Mouse (Mus musculus) midbrain, embryonic 11.5 days (tissue): ENCODE data around the gene Gm17349. TPM values are rescaled to one million over a fixed set of nuclear protein-coding genes. Genes with fewer than 3 reads are reported as not detected.
"Not testable (repeated sequence)": the region's sequence is repeated elsewhere in the genome, so short reads cannot be mapped to it uniquely, and the experiment has no call there.

Experiments
- ATAC-seq: fragments of 200-750 bp; cut with Nextera tagmentation; 2 replicates; pipeline ENCODE4 v1.8.0; 2017; ENCODE audit warnings: moderate TSS enrichment, moderate library complexity; ENCODE audit not compliant: low FRiP score
- DNase-seq: peaks from one replicate; pipeline ENCODE4 v3.0.0; 2015; ENCODE audit warnings: low spot score; ENCODE audit errors: missing footprints
- H3K27ac ChIP-seq: fragments of 300-500 bp; sonication (generic); 2 replicates; pipeline ENCODE4 v1.5.1; 2014; ENCODE audit warnings: low read depth, low read length
- H3K27me3 ChIP-seq: fragments of 300-500 bp; sonication (generic); 2 replicates; pipeline ENCODE4 v1.6.1; 2014; ENCODE audit warnings: mild to moderate bottlenecking, low read length, moderate library complexity, mixed read lengths; ENCODE audit not compliant: control insufficient read depth, insufficient read depth
- H3K36me3 ChIP-seq: fragments of 300-500 bp; sonication (generic); 2 replicates; pipeline ENCODE4 v1.6.1; 2014; ENCODE audit warnings: mild to moderate bottlenecking, low read length, moderate library complexity, mixed read lengths; ENCODE audit not compliant: control insufficient read depth, insufficient read depth
- H3K4me1 ChIP-seq: fragments of 300-500 bp; sonication (generic); 2 replicates; pipeline ENCODE4 v1.6.1; 2014; ENCODE audit warnings: low read length; ENCODE audit not compliant: control insufficient read depth, insufficient read depth
- H3K4me2 ChIP-seq: fragments of 300-500 bp; sonication (generic); 2 replicates; pipeline ENCODE4 v1.6.1; 2014; ENCODE audit warnings: mild to moderate bottlenecking, moderate library complexity
- H3K4me3 ChIP-seq: fragments of 300-500 bp; sonication (generic); 2 replicates; pipeline ENCODE4 v1.5.1; 2014; ENCODE audit warnings: low read depth, low read length
- H3K9ac ChIP-seq: fragments of 300-500 bp; sonication (generic); 2 replicates; pipeline ENCODE4 v1.6.1; 2014; ENCODE audit warnings: low read length
- H3K9me3 ChIP-seq: fragments of 300-500 bp; sonication (generic); 2 replicates; pipeline ENCODE4 v1.6.1; 2016; ENCODE audit warnings: low read length; ENCODE audit not compliant: control insufficient read depth
- WGBS: fragments of 180-500 bp; shearing (Covaris S2); extraction: QIAGEN DNeasy Blood & Tissue Kit; methylation state at CpG from one replicate; pipeline ENCODE4 v1.1.7; 2014; 5-methylcytosine and 5-hydroxymethylcytosine counted together
- polyA plus RNA-seq: library from polyadenylated mRNA; unstranded; fragments of >200 nt; fragmentation: Nextera tagmentation; extraction: Ambion mirVana; gene quantifications from 2 replicates; pipeline ENCODE4 v1.2.1, GENCODE M21; 2014

Gene Gm17349
- polyA plus RNA-seq, 1 experiment from 2014 or later: not detected

- H3K9ac ChIP-seq: no peak overlapping the region
- H3K27ac ChIP-seq: no peak overlapping the region
- H3K36me3 ChIP-seq: peaks cover 16% of the 10 kb centered on the region
- H3K4me2 ChIP-seq: no peak overlapping the region
- H3K4me3 ChIP-seq: no peak overlapping the region
- no peaks in the 10 kb centered on the region; the same call in 1 of the 2 replicates for H3K9me3 ChIP-seq
- DNase-seq: peak; percentile 6
- H3K4me1 ChIP-seq: peaks cover 23% of the 10 kb centered on the region
- no peaks in the 10 kb centered on the region for H3K27me3 ChIP-seq
- WGBS: 93% methylated on average over 5 of the region's 5 CpGs
- no peak for ATAC-seq
These were observed 22.9 kb upstream of the Gm17349 start for GRCm38 (mm10) chr15:99728211-99728610.

- Histone ChIP-seq H3K27me3 (no peaks in the 10 kb centered on the region), H3K9ac (no peak overlapping the region), H3K4me1 (peaks cover 24% of the 10 kb centered on the region), H3K36me3 (peaks cover 16% of the 10 kb centered on the region), H3K9me3 (no peaks in the 10 kb centered on the region; the same call in 1 of the 2 replicates), H3K4me2 (no peak overlapping the region), H3K27ac (no peak overlapping the region), H3K4me3 (no peak overlapping the region)
- WGBS: 96% methylated on average over 12 of the region's 12 CpGs
- ATAC-seq (no peak), DNase-seq (peak; percentile 57)
These were observed 22.2 kb upstream of the Gm17349 start for GRCm38 (mm10) chr15:99727525-99727924.

GRCm38 (mm10) chr15:99727039-99727438 lies 21.7 kb upstream of the Gm17349 start:
- not testable (repeated sequence) for H3K4me2 ChIP-seq

GRCm38 (mm10) chr15:99726549-99726948 lies 21.3 kb upstream of the Gm17349 start:
- peak overlapping the region; percentile 82 for H3K4me2 ChIP-seq
- DNase-seq (no peak), ATAC-seq (no peak)
- peaks cover 16% of the 10 kb centered on the region for H3K36me3 ChIP-seq
- H3K4me3 ChIP-seq: peak overlapping the region; percentile 97
- H3K27me3 ChIP-seq: no peaks in the 10 kb centered on the region
- WGBS: 84% methylated on average over 2 of the region's 2 CpGs
- H3K9ac ChIP-seq: peak overlapping the region; percentile 90
- no peak overlapping the region for H3K27ac ChIP-seq
- H3K4me1 ChIP-seq: peaks cover 24% of the 10 kb centered on the region
- H3K9me3 ChIP-seq: no peaks in the 10 kb centered on the region; the same call in 1 of the 2 replicates

More at GRCm38 (mm10) chr15:99727039-99727438, 21.7 kb upstream of the Gm17349 start:
- ATAC-seq, H3K27ac ChIP-seq, H3K4me3 ChIP-seq, H3K9ac ChIP-seq, H3K27me3 ChIP-seq, H3K9me3 ChIP-seq: not testable (repeated sequence)
- 96% methylated on average over 4 of the region's 5 CpGs for WGBS
- peaks cover 24% of the 10 kb centered on the region for H3K4me1 ChIP-seq
- peak; percentile 19 for DNase-seq
- peaks cover 16% of the 10 kb centered on the region for H3K36me3 ChIP-seq

- peak within 1 kb of the TSS; percentile 79 for H3K27ac ChIP-seq
- peak within 1 kb of the TSS; percentile 97 for H3K4me3 ChIP-seq
- DNase-seq (peak; percentile 100), ATAC-seq (peak; percentile 93)
- WGBS: under 1% methylated on average over 67 of the region's 68 CpGs
- H3K9ac ChIP-seq: peak within 1 kb of the TSS; percentile 90
- H3K9me3 ChIP-seq: no peaks in the 10 kb centered on the region; the same call in 1 of the 2 replicates
- peaks cover 18% of the 10 kb centered on the region for H3K36me3 ChIP-seq
- H3K27me3 ChIP-seq: no peaks in the 10 kb centered on the region
- H3K4me2 ChIP-seq: peak within 1 kb of the TSS; percentile 82
- H3K4me1 ChIP-seq: peaks cover 24% of the 10 kb centered on the region
These were observed 20.3 kb upstream of the Gm17349 start, which contains the start of gene Cox14 for GRCm38 (mm10) chr15:99725341-99726155. Gene Cox14 (plus strand): TSS chr15:99725618.

GRCm38 (mm10) chr15:99724292-99725021 lies 19.2 kb upstream of the Gm17349 start:
- no peaks in the 10 kb centered on the region; the same call in 1 of the 2 replicates for H3K9me3 ChIP-seq
- ATAC-seq (peak; percentile 27), DNase-seq (peak; percentile 93)
- no peaks in the 10 kb centered on the region for H3K27me3 ChIP-seq
- no peak overlapping the region; the same call in 1 of the 2 replicates for H3K9ac ChIP-seq
- H3K4me1 ChIP-seq: peaks cover 24% of the 10 kb centered on the region
- peak overlapping the region; percentile 17; the same call in 1 of the 2 replicates for H3K27ac ChIP-seq
- H3K4me2 ChIP-seq: peak overlapping the region; percentile 42
- 11% methylated on average over 16 of the region's 16 CpGs for WGBS
- peak overlapping the region; percentile 18; the same call in 1 of the 2 replicates for H3K4me3 ChIP-seq
- H3K36me3 ChIP-seq: peaks cover 18% of the 10 kb centered on the region

GRCm38 (mm10) chr15:99723515-99724291 lies 18.4 kb upstream of the Gm17349 start:
- peak overlapping the region; percentile 17; the same call in 1 of the 2 replicates for H3K27ac ChIP-seq
- H3K4me1 ChIP-seq: peaks cover 24% of the 10 kb centered on the region
- DNase-seq (peak; percentile 92), ATAC-seq (no peak)
- H3K27me3 ChIP-seq: no peaks in the 10 kb centered on the region
- H3K9me3 ChIP-seq: no peaks in the 10 kb centered on the region
- 14% methylated on average over 11 of the region's 11 CpGs for whole genome bisulfite sequencing
- no peak overlapping the region for H3K4me2 ChIP-seq
- peaks cover 13% of the 10 kb centered on the region for H3K36me3 ChIP-seq
- H3K4me3 ChIP-seq: no peak overlapping the region
- peak overlapping the region; percentile 12; the same call in 1 of the 2 replicates for H3K9ac ChIP-seq

GRCm38 (mm10) chr15:99723120-99723514 lies 17.8 kb upstream of the Gm17349 start:
- no peak for DNase-seq
- no peak overlapping the region for H3K4me3 ChIP-seq
- H3K4me2 ChIP-seq: no peak overlapping the region
- H3K27me3 ChIP-seq: no peaks in the 10 kb centered on the region
- H3K4me1 ChIP-seq: peaks cover 24% of the 10 kb centered on the region
- H3K9me3 ChIP-seq: no peaks in the 10 kb centered on the region
- peaks cover 9% of the 10 kb centered on the region for H3K36me3 ChIP-seq
- H3K9ac ChIP-seq: peak overlapping the region; percentile 12; the same call in 1 of the 2 replicates
- WGBS: 53% methylated on average over 10 of the region's 10 CpGs
- 0 out of 2 replicates have a peak overlapping the region, but pooled peaks have one; percentile 17 for H3K27ac ChIP-seq
- ATAC-seq: no peak
